Mouse (Mus musculus) kidney, adult 10 weeks (tissue): Measurements from ENCODE around the gene Mlec. TPM values are rescaled to one million over a fixed set of nuclear protein-coding genes. Genes with fewer than 3 reads are reported as not detected.

ENCODE experiments used
- polyA plus RNA-seq: library from polyadenylated mRNA; stranded (reverse); fragments of 350-450 nt; fragmentation: Illumina TruSeq; extraction: RNeasy Lipid Tissue Mini Kit (QIAGEN cat#74804); gene quantifications from one replicate; pipeline ENCODE4 v1.2.3, GENCODE M21; 2014; ENCODE audit warnings: low read depth, low replicate concordance

Mlec gene
- 173 TPM for polyA plus RNA-seq

GRCm38 (mm10) chr5:115158040-115158983, at the start of gene Mlec:
Mlec (minus strand) TSS chr5:115158179.

GRCm38 (mm10) chr5:115193669-115194625, 36.0 kb upstream of the Mlec start, which contains the start of gene Cabp1:
Cabp1 (minus strand) TSS chr5:115194381.

GRCm38 (mm10) chr5:115134234-115135165, 23.5 kb downstream of the Mlec start, which contains the start of gene Unc119b:
Unc119b (minus strand) TSS chr5:115134975.

GRCm38 (mm10) chr5:115118961-115119570, 38.9 kb downstream of the Mlec start, which contains the start of gene Acads:
Acads (minus strand) TSS chr5:115119346.

GRCm38 (mm10) chr5:115098195-115098594, 59.8 kb downstream of the Mlec start, which contains the start of gene Gm10401:
Gm10401 (minus strand) TSS chr5:115098295.

Other genes starting within 250 kb of the Mlec start
- gene Oasl1, start 234.9 kb downstream of the Mlec start, polyA plus RNA-seq = not detected
- gene 2210016L21Rik, start 216.0 kb downstream of the Mlec start, polyA plus RNA-seq = 1.8 TPM
- not detected for gene Hnf1a, start 187.1 kb downstream of the Mlec start, polyA plus RNA-seq
- gene Sppl3, start 147.0 kb downstream of the Mlec start, polyA plus RNA-seq = 31.7 TPM
- not detected for gene Gm10401, start 59.9 kb downstream of the Mlec start, polyA plus RNA-seq
- 4.5 TPM for gene Acads, start 38.8 kb downstream of the Mlec start, polyA plus RNA-seq
- 13.2 TPM for gene Unc119b, start 23.2 kb downstream of the Mlec start, polyA plus RNA-seq
- 0.20 TPM for gene Cabp1, start 36.2 kb upstream of the Mlec start, polyA plus RNA-seq
- gene Pop5, start 77.7 kb upstream of the Mlec start, polyA plus RNA-seq = 16.9 TPM
- gene Rnf10, start 114.7 kb upstream of the Mlec start, polyA plus RNA-seq = 22.2 TPM
- gene Coq5, start 121.5 kb upstream of the Mlec start, polyA plus RNA-seq = 13.8 TPM
- 435 TPM for gene Dynll1, start 142.8 kb upstream of the Mlec start, polyA plus RNA-seq
- gene Srsf9, start 169.0 kb upstream of the Mlec start, polyA plus RNA-seq = 34.4 TPM
- gene Gatc, start 183.0 kb upstream of the Mlec start, polyA plus RNA-seq = 52.5 TPM
- gene Triap1, start 183.0 kb upstream of the Mlec start, polyA plus RNA-seq = 10.1 TPM
- gene Cox6a1, start 190.8 kb upstream of the Mlec start, polyA plus RNA-seq = 120 TPM